Mouse (Mus musculus): ENCODE data around the gene Rtf1.

DNA sequence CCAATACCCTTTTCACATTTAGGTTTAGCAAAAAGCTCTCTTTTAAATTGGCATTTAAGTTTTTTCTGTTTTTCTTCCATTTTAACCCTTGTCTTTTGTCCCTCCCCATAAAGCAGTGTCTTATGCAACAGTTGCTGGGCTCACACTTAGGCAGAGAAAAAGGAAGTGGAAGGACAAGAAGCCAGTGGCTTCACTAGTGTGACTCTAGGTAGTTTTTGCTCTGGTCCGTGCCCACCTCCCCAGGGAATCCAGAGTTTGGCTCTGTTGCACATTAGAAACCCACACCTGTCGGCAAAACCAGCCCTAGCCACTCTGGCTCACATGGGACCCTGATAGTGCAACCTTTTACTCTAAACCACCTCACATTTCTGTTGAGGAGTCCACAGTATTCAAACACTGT lies 23.6 kb downstream of the Rtf1 start:
- TF ChIP-seq CTCF (IDR thresholded peaks at IDR 0.05; ENCODE audit: low read depth) (no peak), EP300 (IDR thresholded peaks at IDR 0.05; ENCODE audit: low read depth) (no peak)
